Mouse (Mus musculus) forebrain, embryonic 16.5 days (tissue): ENCODE measurements at regions not wholly inside any gene's neighbourhood (a gene's known extent, or its start where the extent isn't known, plus 50 kb on each side); places are given as distances from the start of the nearest gene placed in this dataset.

Experiments
- ATAC-seq: fragments of 200-750 bp; cut with Nextera tagmentation; 2 replicates; pipeline ENCODE4 v1.8.0; 2017; ENCODE audit warnings: mild to moderate bottlenecking, moderate library complexity
- H3K27ac ChIP-seq: fragments of 300-500 bp; sonication (generic); 2 replicates; pipeline ENCODE4 v1.5.1; 2014; ENCODE audit warnings: low read length, control low read depth
- H3K27me3 ChIP-seq: fragments of 300-500 bp; sonication (generic); replicated peaks from 2 replicates; pipeline ENCODE4 v1.6.1; 2014; ENCODE audit warnings: low read length; ENCODE audit not compliant: control insufficient read depth, insufficient read depth
- H3K36me3 ChIP-seq: fragments of 300-500 bp; sonication (generic); 2 replicates; pipeline ENCODE4 v1.6.1; 2014; ENCODE audit not compliant: control insufficient read depth, insufficient read depth
- H3K4me1 ChIP-seq: fragments of 300-500 bp; sonication (generic); replicated peaks from 2 replicates; pipeline ENCODE4 v1.6.1; 2014; ENCODE audit warnings: low read length; ENCODE audit not compliant: control insufficient read depth, insufficient read depth
- H3K4me2 ChIP-seq: fragments of 300-500 bp; sonication (generic); 2 replicates; pipeline ENCODE4 v1.6.1; 2014; ENCODE audit warnings: mild to moderate bottlenecking, low read length, control low read depth
- H3K4me3 ChIP-seq: fragments of 300-500 bp; sonication (generic); replicated peaks from 2 replicates; pipeline ENCODE4 v1.5.1; 2014; ENCODE audit warnings: mild to moderate bottlenecking, low read length, control low read depth
- H3K9ac ChIP-seq: fragments of 300-500 bp; sonication (generic); replicated peaks from 2 replicates; pipeline ENCODE4 v1.6.1; 2014; ENCODE audit warnings: low read depth, low read length, control low read depth
- H3K9me3 ChIP-seq: fragments of 300-500 bp; sonication (generic); 2 replicates; pipeline ENCODE4 v1.6.1; 2016; ENCODE audit warnings: low read length; ENCODE audit not compliant: control insufficient read depth
- WGBS: fragments of 180-500 bp; shearing (Covaris S2); extraction: QIAGEN DNeasy Blood & Tissue Kit; methylation state at CpG from one replicate; pipeline ENCODE4 v1.1.7; 2014; 5-methylcytosine and 5-hydroxymethylcytosine counted together

GRCm38 (mm10) chr15:3648741-3649140 is 65.4 kb upstream of the Ghr start:
- 90% methylated on average over 1 of the region's 1 CpGs for WGBS
- no peaks in the 10 kb centered on the region for H3K36me3 ChIP-seq
- no peak for ATAC-seq

GRCm38 (mm10) chr15:3640091-3640490 is 56.8 kb upstream of the Ghr start:
- no peak for ATAC-seq
- 79% methylated on average over 5 of the region's 5 CpGs for WGBS

More at GRCm38 (mm10) chr15:3648741-3649140, 65.4 kb upstream of the Ghr start:
- Histone ChIP-seq H3K9ac (no peak overlapping the region), H3K27me3 (no peaks in the 10 kb centered on the region), H3K4me2 (no peak overlapping the region), H3K27ac (no peak overlapping the region), H3K4me1 (no peaks in the 10 kb centered on the region), H3K9me3 (no peaks in the 10 kb centered on the region), H3K4me3 (no peak overlapping the region)

More at GRCm38 (mm10) chr15:3640091-3640490, 56.8 kb upstream of the Ghr start:
- Histone ChIP-seq H3K9me3 (no peaks in the 10 kb centered on the region), H3K9ac (no peak overlapping the region), H3K36me3 (no peaks in the 10 kb centered on the region), H3K4me1 (no peaks in the 10 kb centered on the region), H3K27me3 (no peaks in the 10 kb centered on the region), H3K4me2 (no peak overlapping the region), H3K27ac (no peak overlapping the region), H3K4me3 (no peak overlapping the region)
